Mouse (Mus musculus) CH12.LX (cell line): ENCODE data around the gene Mup19. TPM values are rescaled to one million over a fixed set of nuclear protein-coding genes. Genes with fewer than 3 reads are reported as not detected.
"Not testable (repeated sequence)": the region's sequence is repeated elsewhere in the genome, so short reads cannot be mapped to it uniquely, and the experiment has no call there.

Experiments
- DNase-seq: peaks from one replicate; pipeline ENCODE4 v3.0.0-alpha.2; 2013; ENCODE audit errors: extremely low read depth
- H3K27ac ChIP-seq: 2 replicates; pipeline ENCODE4 v1.5.1; 2012; ENCODE audit warnings: low read depth, mild to moderate bottlenecking, control low read depth, moderate library complexity; ENCODE audit not compliant: insufficient read depth
- H3K27me3 ChIP-seq: replicated peaks from 2 replicates; pipeline ENCODE3; 2012; ENCODE audit warnings: inconsistent platforms
- H3K36me3 ChIP-seq, 2 experiments: replicated peaks in 1 of 2; 2 replicates each; pipeline versions ENCODE3 to v1.6.1; 2012; ENCODE audit warnings: inconsistent platforms in 1 of 2, low read length in 1 of 2, mild to moderate bottlenecking in 1 of 2, mixed read lengths in 1 of 2, moderate library complexity in 1 of 2; ENCODE audit not compliant: control insufficient read depth in 1 of 2, insufficient read depth in 1 of 2
- H3K4me1 ChIP-seq, 2 experiments: 2 replicates each; pipeline ENCODE4 v1.6.1; 2012; ENCODE audit warnings: inconsistent platforms in 1 of 2, moderate library complexity in 1 of 2; ENCODE audit not compliant: insufficient read depth in 2 of 2, control insufficient read depth in 1 of 2
- H3K4me2 ChIP-seq: 2 replicates; pipeline ENCODE4 v1.6.1; 2012; ENCODE audit warnings: low read depth, mild to moderate bottlenecking, control low read depth; ENCODE audit not compliant: poor library complexity, insufficient read depth, severe bottlenecking
- H3K4me3 ChIP-seq, 3 experiments: fragments of 150-350 bp in 1 of 3; sonication (generic) in 1 of 3; replicated peaks in 1 of 3; 2 replicates each; pipeline versions ENCODE3 to v1.5.1; 2011 to 2012; ENCODE audit warnings: low read depth in 2 of 3, low read length in 2 of 3, mild to moderate bottlenecking in 2 of 3, moderate library complexity in 2 of 3, control low read depth in 1 of 3, improper control_type of control experiment in 1 of 3, inconsistent platforms in 1 of 3, mixed read lengths in 1 of 3; ENCODE audit not compliant: poor library complexity in 1 of 3
- H3K79me2 ChIP-seq: replicated peaks from 2 replicates; pipeline ENCODE4 v1.6.1; 2012; ENCODE audit warnings: mild to moderate bottlenecking, moderate library complexity; ENCODE audit not compliant: control insufficient read depth, poor library complexity, insufficient read depth, severe bottlenecking; ENCODE audit errors: extremely low read depth
- H3K9ac ChIP-seq: 2 replicates; pipeline ENCODE4 v1.6.1; 2012; ENCODE audit warnings: low read depth, mild to moderate bottlenecking, control low read depth, moderate library complexity; ENCODE audit not compliant: insufficient read depth
- H3K9me3 ChIP-seq: replicated peaks from 2 replicates; pipeline ENCODE3; 2012; ENCODE audit warnings: low read length, inconsistent platforms, mixed read lengths
- CHD2 ChIP-seq: IDR thresholded peaks from 2 replicates; pipeline ENCODE4 v1.6.1; 2011; ENCODE audit warnings: low read length, improper control_type of control experiment
- CTCF ChIP-seq, 2 experiments: IDR thresholded peaks in 1 of 2; conservative IDR thresholded peaks in 1 of 2; 2 replicates each; pipeline ENCODE4 v1.5.1; 2011 to 2012; ENCODE audit warnings: low read depth in 2 of 2, low read length in 2 of 2, improper control_type of control experiment in 1 of 2, inconsistent platforms in 1 of 2, mild to moderate bottlenecking in 1 of 2, moderate library complexity in 1 of 2
- ELF1 ChIP-seq: IDR thresholded peaks from 2 replicates; pipeline ENCODE4 v1.6.1; 2014; ENCODE audit warnings: low read depth, mild to moderate bottlenecking, inconsistent platforms, low read length, improper control_type of control experiment
- ETS1 ChIP-seq: conservative IDR thresholded peaks from 2 replicates; pipeline ENCODE4 v1.6.1; 2012; ENCODE audit warnings: low read depth, mild to moderate bottlenecking, inconsistent platforms, low read length, improper control_type of control experiment, moderate library complexity
- KAT2A ChIP-seq: IDR thresholded peaks from 2 replicates; pipeline ENCODE4 v1.6.1; 2012; ENCODE audit warnings: low read length, improper control_type of control experiment, inconsistent platforms; ENCODE audit not compliant: insufficient replicate concordance
- MAZ ChIP-seq: IDR thresholded peaks from 2 replicates; pipeline ENCODE4 v1.6.1; 2012; ENCODE audit warnings: low read depth, mild to moderate bottlenecking, inconsistent platforms, low read length, improper control_type of control experiment, moderate library complexity
- PAX5 ChIP-seq: IDR thresholded peaks from 2 replicates; pipeline ENCODE4 v1.6.1; 2012; ENCODE audit warnings: low read length, inconsistent platforms, mixed read lengths
- POLR2AphosphoS2 ChIP-seq: IDR thresholded peaks from 2 replicates; pipeline ENCODE4 v1.6.1; 2011; ENCODE audit warnings: low read depth, low read length, improper control_type of control experiment
- RCOR1 ChIP-seq: conservative IDR thresholded peaks from 2 replicates; pipeline ENCODE4 v1.6.1; 2012; ENCODE audit warnings: low read depth, mild to moderate bottlenecking, inconsistent platforms, low read length, improper control_type of control experiment
- SMC3 ChIP-seq: IDR thresholded peaks from 2 replicates; pipeline ENCODE4 v1.6.1; 2011; ENCODE audit warnings: low read depth, low read length, improper control_type of control experiment
- USF2 ChIP-seq: conservative IDR thresholded peaks from 2 replicates; pipeline ENCODE4 v1.6.1; 2011; ENCODE audit warnings: low read depth, low read length, improper control_type of control experiment
- ZKSCAN1 ChIP-seq: IDR thresholded peaks from 2 replicates; pipeline ENCODE4 v1.6.1; 2012; ENCODE audit warnings: low read depth, inconsistent platforms, low read length, improper control_type of control experiment, borderline replicate concordance
- ZMIZ1 ChIP-seq: IDR thresholded peaks from 2 replicates; pipeline ENCODE4 v1.6.1; 2012; ENCODE audit warnings: low read depth, mild to moderate bottlenecking, inconsistent platforms, low read length, improper control_type of control experiment
- dilution Hi-C: fragments of 300-500 bp; cut with MboI; formaldehyde crosslinking; loops from 2 replicates; pipeline ENCODE4 v1.14.3; 2020; ENCODE audit warnings: low sequenced_read_pairs; ENCODE audit not compliant: extremely low pct_unique_long_range_greater_than_20kb, extremely low pct_ligation_motif_present
- in situ Hi-C: fragments of 300-500 bp; cut with MboI; formaldehyde crosslinking; loops from 3 replicates; pipeline ENCODE4 v1.14.3; 2019; ENCODE audit warnings: low sequenced_read_pairs, low pct_ligation_motif_present, low pct_unique_long_range_greater_than_20kb, mixed read lengths
- polyA plus RNA-seq: library from polyadenylated mRNA; unstranded; fragments of >175 nt; gene quantifications from 2 replicates; pipeline ENCODE4 v1.2.1, GENCODE M21; 2012; ENCODE audit warnings: low read depth; ENCODE audit not compliant: insufficient read length
- total RNA-seq, 2 experiments: library from RNA; depleted of rRNA; stranded (reverse); fragments of 300-350 nt in 1 of 2; fragments of >200 nt in 1 of 2; gene quantifications; 2 replicates each; pipeline ENCODE4 v1.2.3; 2012 to 2014

Gene Mup19
- total RNA-seq (2012; rRNA removed): not detected in 2 replicates
- total RNA-seq (2014; rRNA removed): not detected in 2 replicates
- polyA plus RNA-seq: not detected in 2 replicates

GRCm38 (mm10) chr4:61782169-61782568 is at the start of gene Mup19:
TSS of gene Mup19 (minus strand) at chr4:61782269.
- H3K36me3 ChIP-seq, H3K27me3 ChIP-seq, H3K4me1 ChIP-seq, H3K27ac ChIP-seq, H3K4me2 ChIP-seq, H3K79me2 ChIP-seq, H3K9me3 ChIP-seq, dilution Hi-C loops, DNase-seq, H3K9ac ChIP-seq, H3K4me3 ChIP-seq, in situ Hi-C loops: not testable (repeated sequence)

- H3K27ac ChIP-seq: no peak overlapping the region
- H3K4me3 ChIP-seq: peak overlapping the region in 1 of 3 experiments; percentile 12
- no peak overlapping the region for H3K9ac ChIP-seq
- no peaks in the 10 kb centered on the region for H3K36me3 ChIP-seq
- dilution Hi-C loops (no loop called here), in situ Hi-C loops (no loop called here)
- H3K79me2 ChIP-seq: no peaks in the 10 kb centered on the region
- H3K4me2 ChIP-seq: no peak overlapping the region
- H3K4me1 ChIP-seq: no peaks in the 10 kb centered on the region
- TF ChIP-seq MAZ (no peak), ZKSCAN1 (no peak), ELF1 (no peak), PAX5 (no peak), CHD2 (no peak), SMC3 (no peak), POLR2AphosphoS2 (no peak), ZMIZ1 (no peak), USF2 (no peak)
- peaks cover 31% of the 10 kb centered on the region for H3K9me3 ChIP-seq
- DNase-seq: no peak
- no peaks in the 10 kb centered on the region for H3K27me3 ChIP-seq
Measured at GRCm38 (mm10) chr4:61829211-61829610, 47.1 kb upstream of the Mup19 start.

- no peaks in the 10 kb centered on the region for H3K27me3 ChIP-seq
- no peaks in the 10 kb centered on the region for H3K79me2 ChIP-seq
- peaks cover 10% of the 10 kb centered on the region for H3K9me3 ChIP-seq
- dilution Hi-C loops: no loop called here
- H3K9ac ChIP-seq: no peak overlapping the region
- no peak for DNase-seq
- no peaks in the 10 kb centered on the region for H3K36me3 ChIP-seq
- no peak for TF ChIP-seq CTCF (conservative IDR thresholded peaks at IDR 0.05 in 1 of 2, IDR thresholded peaks at IDR 0.05 in 1 of 2; ENCODE audit: low read depth in 2 of 2, low read length in 2 of 2)
- TF ChIP-seq RCOR1: no peak
- no peak for TF ChIP-seq KAT2A
- no peak for TF ChIP-seq ETS1
- no peak for TF ChIP-seq MAZ
- H3K4me3 ChIP-seq: peak overlapping the region in 1 of 3 experiments; percentile 3
- in situ Hi-C loops: no loop called here
- no peak overlapping the region for H3K4me2 ChIP-seq
- no peak overlapping the region for H3K27ac ChIP-seq
- no peaks in the 10 kb centered on the region for H3K4me1 ChIP-seq
Measured at GRCm38 (mm10) chr4:61823185-61823584, 41.1 kb upstream of the Mup19 start.

- DNase-seq, in situ Hi-C loops, dilution Hi-C loops: not testable (repeated sequence)
Measured at GRCm38 (mm10) chr4:61822541-61822940, 40.5 kb upstream of the Mup19 start.

More at GRCm38 (mm10) chr4:61822541-61822940, 40.5 kb upstream of the Mup19 start:
- not testable (repeated sequence) for H3K79me2 ChIP-seq, H3K4me1 ChIP-seq, H3K36me3 ChIP-seq, H3K9ac ChIP-seq, H3K4me3 ChIP-seq, H3K27ac ChIP-seq, H3K9me3 ChIP-seq, H3K27me3 ChIP-seq, H3K4me2 ChIP-seq
